22 mouse cellular contexts compared by ENCODE assay signal in genomic region chr8:77672036-77672435, GRCm38 (mm10). TPM values are rescaled to one million over a fixed set of nuclear protein-coding genes. Genes with fewer than 3 reads are reported as not detected.
DNase-seq lines count a peak whose midpoint lies in the region; ATAC-seq and TF ChIP-seq lines count a peak whose summit lies in the region.
"Had no signal": no experiment of that assay in that cellular context is flagged by ENCODE, and none has a peak within 500 bp of the region (broad histone marks: within the 10 kb centered on the region; RNA-seq: fewer than 3 reads in every experiment).

No protein-coding gene starts in this region.

- no peaks in the 10 kb centered on the region for H3K79me2 ChIP-seq in heart, adult 2 months (replicated peaks; ENCODE audit: control insufficient read depth, insufficient read depth, low read length)

- H3K9me3 ChIP-seq in heart, postnatal 0 days (replicated peaks; ENCODE audit: control insufficient read depth, low read length), result no peaks in the 10 kb centered on the region
- H3K9me3 ChIP-seq: embryonic facial prominence, embryonic 13.5 days; forebrain, embryonic 15.5 days; hindbrain, embryonic 13.5 days; intestine, embryonic 15.5 days; liver, embryonic 12.5 days; lung, embryonic 15.5 days; midbrain, embryonic 10.5 days had no signal

- no peak for TF ChIP-seq EP300 in heart, adult 2 months (IDR thresholded peaks at IDR 0.05; ENCODE audit: insufficient read depth, low read depth, low read length)
- TF ChIP-seq EP300 in heart, postnatal 0 days (IDR thresholded peaks at IDR 0.05; ENCODE audit: low read depth), result no peak

- peaks cover 6% of the 10 kb centered on the region for H3K36me3 ChIP-seq in heart, adult 2 months (ENCODE audit: control insufficient read depth, insufficient read depth, low read length)
- H3K36me3 ChIP-seq in heart, postnatal 0 days (replicated peaks; ENCODE audit: control insufficient read depth, insufficient read depth, low read length), result peaks cover 56% of the 10 kb centered on the region
- H3K36me3 ChIP-seq: forebrain, embryonic 15.5 days; hindbrain, embryonic 13.5 days; intestine, embryonic 15.5 days; liver, embryonic 12.5 days; midbrain, embryonic 10.5 days had no signal

- H3K27ac ChIP-seq in heart, adult 2 months, result no peak overlapping the region
- H3K27ac ChIP-seq in heart, postnatal 0 days (ENCODE audit: low read depth), result 0 out of 2 replicates have a peak overlapping the region, but pooled peaks have one; percentile 21
- H3K27ac ChIP-seq: forebrain, embryonic 15.5 days; hindbrain, embryonic 13.5 days; intestine, embryonic 15.5 days; liver, embryonic 12.5 days; lung, embryonic 15.5 days; midbrain, embryonic 10.5 days had no signal

- no peak overlapping the region for H3K4me2 ChIP-seq in heart, postnatal 0 days (ENCODE audit: low read depth, low read length)
- H3K4me2 ChIP-seq: embryonic facial prominence, embryonic 13.5 days; forebrain, embryonic 15.5 days; hindbrain, embryonic 13.5 days; intestine, embryonic 15.5 days; liver, embryonic 12.5 days; lung, embryonic 15.5 days had no signal

- H3K9ac ChIP-seq in heart, adult 2 months (ENCODE audit: low read depth, low read length), result no peak overlapping the region
- no peak overlapping the region for H3K9ac ChIP-seq in heart, postnatal 0 days (replicated peaks; ENCODE audit: low read depth, low read length)
- H3K9ac ChIP-seq: embryonic facial prominence, embryonic 13.5 days; forebrain, embryonic 15.5 days; hindbrain, embryonic 13.5 days; intestine, embryonic 15.5 days; liver, embryonic 12.5 days; lung, embryonic 15.5 days had no signal

- H3K27me3 ChIP-seq in heart, adult 2 months (ENCODE audit: control insufficient read depth, insufficient read depth, low read length), result no peaks in the 10 kb centered on the region
- no peaks in the 10 kb centered on the region for H3K27me3 ChIP-seq in heart, postnatal 0 days (ENCODE audit: control insufficient read depth, insufficient read depth, low read length)
- H3K27me3 ChIP-seq: embryonic facial prominence, embryonic 13.5 days; forebrain, embryonic 15.5 days; hindbrain, embryonic 13.5 days; intestine, embryonic 15.5 days; liver, embryonic 12.5 days; lung, embryonic 15.5 days had no signal

- peak; percentile 66 for DNase-seq in heart, adult 11 months
- DNase-seq in heart, adult 2 months, result no peak
- DNase-seq in heart, postnatal 0 days (ENCODE audit: low spot score), result no peak
- DNase-seq in heart, adult 9 months (ENCODE audit: low spot score in 2 of 2), result no peak
- peak; percentile 40 for DNase-seq in embryo, embryonic 9.5 days (ENCODE audit: extremely low spot score)
- peak; percentile 74 for DNase-seq in mesoderm, embryonic 11.5 days (ENCODE audit: low read depth, low spot score)
- no peak for DNase-seq in cerebellum, postnatal 25 days
- no peak for DNase-seq in urinary bladder, postnatal 25 days (ENCODE audit: low spot score)
- DNase-seq: adrenal gland, postnatal 10 days; cerebellum, postnatal 10 days; gastrocnemius, postnatal 36 days; lung, postnatal 4 days; retina, postnatal 1 day; right cerebral cortex, postnatal 4 days had no signal

- TF ChIP-seq CTCF in heart, adult 2 months (IDR thresholded peaks at IDR 0.05), result no peak
- TF ChIP-seq CTCF in heart, postnatal 0 days (IDR thresholded peaks at IDR 0.05; ENCODE audit: low read depth), result no peak

- peaks cover 9% of the 10 kb centered on the region for H3K4me1 ChIP-seq in heart, adult 2 months (ENCODE audit: control insufficient read depth, insufficient read depth, low read length)
- H3K4me1 ChIP-seq in heart, postnatal 0 days (ENCODE audit: control insufficient read depth, insufficient read depth), result peaks cover 20% of the 10 kb centered on the region; the same call in 1 of the 2 replicates
- H3K4me1 ChIP-seq: forebrain, embryonic 15.5 days; hindbrain, embryonic 13.5 days; intestine, embryonic 15.5 days; liver, embryonic 12.5 days; lung, embryonic 15.5 days; midbrain, embryonic 10.5 days had no signal

- no peak for TF ChIP-seq POLR2A in heart, adult 2 months (IDR thresholded peaks at IDR 0.05; ENCODE audit: insufficient read depth, low read depth, low read length)

- no peak for ATAC-seq in heart, postnatal 0 days (ENCODE audit: insufficient read depth, low read depth)
- ATAC-seq: intestine, embryonic 15.5 days; liver, embryonic 12.5 days had no signal

- no peak overlapping the region for H3K4me3 ChIP-seq in heart, adult 2 months
- no peak overlapping the region for H3K4me3 ChIP-seq in heart, postnatal 0 days (ENCODE audit: low read depth, low read length)
- H3K4me3 ChIP-seq: embryonic facial prominence, embryonic 13.5 days; forebrain, embryonic 15.5 days; hindbrain, embryonic 13.5 days; intestine, embryonic 15.5 days; liver, embryonic 12.5 days; lung, embryonic 15.5 days; midbrain, embryonic 10.5 days had no signal

- intact Hi-C loops in heart, adult 2 months (cut with DNase I), result no loop called here

- WGBS in heart, adult 2 months, result 60% methylated on average over 4 of the region's 4 CpGs
- WGBS in heart, postnatal 0 days, result 27% methylated on average over 4 of the region's 4 CpGs

RNA-seq across cellular contexts. Expression of gene Ednra, which starts 52.2 kb away (rescaled TPM):
- total RNA-seq in heart, adult 2 months (2021), result 10 to 100 TPM; 41.3 to 41.7 TPM
- polyA plus RNA-seq in heart, adult 2 months (2012; rRNA removed), result 25.6 and 47.0 TPM in 2 replicates
- 37.0 and 43.7 TPM in 2 replicates for total RNA-seq in heart, postnatal 0 days (2014; rRNA removed; ENCODE audit: low replicate concordance)
- 25.5 and 35.2 TPM in 2 replicates for polyA plus RNA-seq in heart, postnatal 0 days (2015; fragmentation: Nextera tagmentation; extraction: Ambion mirVana)
- total RNA-seq: monocyte, adult 5-6 weeks had no signal

Comparison
In these comparisons a context has a peak if more than half of its experiments do, and no peak if none do; other contexts are left out.
1. DNase-seq: peak in heart, adult 11 months (single experiment), embryo, embryonic 9.5 days (single experiment) and mesoderm, embryonic 11.5 days (single experiment); none in heart, adult 2 months (0 of 2), heart, postnatal 0 days (single experiment), heart, adult 9 months (0 of 2), cerebellum, postnatal 25 days (0 of 2) and urinary bladder, postnatal 25 days (single experiment).